Mouse (Mus musculus) neural tube, embryonic 12.5 days (tissue): ENCODE measurements around the gene Trim11. TPM values are rescaled to one million over a fixed set of nuclear protein-coding genes. Genes with fewer than 3 reads are reported as not detected.
A peak's percentile ranks its signal among the peaks of the same experiment; 100 is the strongest.

Source experiments
- ATAC-seq: fragments of 200-750 bp; cut with Nextera tagmentation; 2 replicates; pipeline ENCODE4 v1.8.0; 2017; ENCODE audit warnings: low read depth, mild to moderate bottlenecking, moderate TSS enrichment, moderate library complexity; ENCODE audit not compliant: low FRiP score
- H3K27ac ChIP-seq: fragments of 300-500 bp; sonication (generic); 2 replicates; pipeline ENCODE4 v1.5.1; 2016
- H3K27me3 ChIP-seq: fragments of 300-500 bp; sonication (generic); replicated peaks from 2 replicates; pipeline ENCODE4 v1.6.1; 2016; ENCODE audit warnings: mild to moderate bottlenecking
- H3K36me3 ChIP-seq: fragments of 300-500 bp; sonication (generic); 2 replicates; pipeline ENCODE4 v1.6.1; 2016; ENCODE audit warnings: mild to moderate bottlenecking
- H3K4me1 ChIP-seq: fragments of 300-500 bp; sonication (generic); 2 replicates; pipeline ENCODE4 v1.6.1; 2016
- H3K4me2 ChIP-seq: fragments of 300-500 bp; sonication (generic); replicated peaks from 2 replicates; pipeline ENCODE4 v1.6.1; 2016; ENCODE audit warnings: mild to moderate bottlenecking
- H3K4me3 ChIP-seq: fragments of 300-500 bp; sonication (generic); 2 replicates; pipeline ENCODE4 v1.5.1; 2016
- H3K9ac ChIP-seq: fragments of 300-500 bp; sonication (generic); 2 replicates; pipeline ENCODE4 v1.6.1; 2016; ENCODE audit warnings: mild to moderate bottlenecking
- H3K9me3 ChIP-seq: fragments of 300-500 bp; sonication (generic); 2 replicates; pipeline ENCODE4 v1.6.1; 2016; ENCODE audit warnings: mild to moderate bottlenecking
- whole genome bisulfite sequencing: fragments of 180-500 bp; shearing (Covaris S2); methylation state at CpG from one replicate; pipeline ENCODE4 v1.1.7; 2016; 5-methylcytosine and 5-hydroxymethylcytosine counted together
- polyA plus RNA-seq: library from polyadenylated mRNA; unstranded; fragments of >200 nt; fragmentation: Nextera tagmentation; extraction: Ambion mirVana; gene quantifications from 2 replicates; pipeline ENCODE4 v1.2.1, GENCODE M21; 2016

The Trim11 gene
- polyA plus RNA-seq, result 20.5 TPM in 2 replicates

DNA sequence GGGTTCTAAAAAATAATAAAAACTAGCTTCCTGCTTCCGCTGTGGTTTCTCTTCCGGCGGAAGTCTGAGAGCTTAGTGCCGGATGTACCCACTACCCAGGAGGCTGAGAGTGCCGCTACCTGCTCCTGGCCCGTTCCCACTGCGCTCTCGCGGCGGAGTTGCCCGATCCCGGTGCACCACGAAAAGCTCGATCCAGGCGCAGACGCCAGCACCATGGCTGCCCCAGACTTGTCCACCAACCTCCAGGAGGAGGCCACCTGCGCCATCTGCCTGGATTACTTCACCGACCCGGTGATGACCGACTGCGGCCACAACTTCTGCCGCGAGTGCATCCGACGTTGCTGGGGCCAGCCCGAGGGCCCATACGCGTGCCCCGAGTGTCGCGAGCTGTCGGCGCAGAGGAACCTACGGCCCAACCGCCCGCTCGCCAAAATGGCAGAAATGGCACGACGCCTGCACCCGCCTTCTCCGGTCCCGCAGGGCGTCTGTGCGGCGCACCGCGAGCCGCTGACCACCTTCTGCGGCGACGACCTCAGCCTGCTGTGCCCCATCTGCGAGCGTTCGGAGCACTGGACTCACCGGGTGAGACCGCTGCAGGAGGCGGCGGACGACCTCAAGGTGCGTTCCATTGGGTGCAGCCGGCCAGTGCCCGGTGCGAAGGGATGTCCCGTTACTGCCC, at the start of gene Trim11:
Gene Trim11 (plus strand): TSS at position 67 of the 679 bp plus-strand sequence.
- WGBS, result under 1% methylated on average over 64 of the region's 64 CpGs
- Histone ChIP-seq H3K4me3 (peak within 1 kb of the TSS; percentile 96), H3K27ac (peak within 1 kb of the TSS; percentile 51; the same call in 1 of the 2 replicates), H3K36me3 (peaks cover 19% of the 10 kb centered on the region), H3K4me1 (peaks cover 43% of the 10 kb centered on the region), H3K27me3 (no peaks in the 10 kb centered on the region), H3K4me2 (peak within 1 kb of the TSS; percentile 98), H3K9me3 (no peaks in the 10 kb centered on the region), H3K9ac (peak within 1 kb of the TSS; percentile 90)
- ATAC-seq, result peak; percentile 83

DNA sequence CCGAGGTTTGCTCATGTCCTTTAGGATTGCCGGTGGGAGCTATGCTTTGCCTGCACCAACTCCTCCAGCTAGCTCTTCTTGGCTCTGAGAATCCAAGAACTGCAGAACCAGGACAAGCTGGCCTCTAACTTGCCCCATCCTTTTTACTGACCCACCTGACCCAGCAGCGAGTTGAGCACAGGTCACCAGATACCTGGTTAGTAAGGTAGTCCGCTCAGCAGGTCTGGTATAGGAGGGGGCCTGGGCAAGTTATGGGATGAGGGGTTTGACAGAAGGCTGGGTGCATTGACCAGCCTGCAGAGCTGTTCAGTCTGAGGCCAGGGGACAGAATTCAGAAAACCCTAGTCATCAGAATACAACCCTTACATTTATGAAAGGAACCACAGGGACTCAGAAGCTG, 48.8 kb upstream of the Trim11 start:
- Histone ChIP-seq H3K4me2 (no peak overlapping the region), H3K4me3 (no peak overlapping the region), H3K4me1 (no peaks in the 10 kb centered on the region), H3K36me3 (peaks cover 31% of the 10 kb centered on the region), H3K27me3 (no peaks in the 10 kb centered on the region), H3K27ac (no peak overlapping the region), H3K9ac (no peak overlapping the region), H3K9me3 (no peaks in the 10 kb centered on the region)
- 76% methylated on average over 4 of the region's 4 CpGs for WGBS
- ATAC-seq, result no peak

DNA sequence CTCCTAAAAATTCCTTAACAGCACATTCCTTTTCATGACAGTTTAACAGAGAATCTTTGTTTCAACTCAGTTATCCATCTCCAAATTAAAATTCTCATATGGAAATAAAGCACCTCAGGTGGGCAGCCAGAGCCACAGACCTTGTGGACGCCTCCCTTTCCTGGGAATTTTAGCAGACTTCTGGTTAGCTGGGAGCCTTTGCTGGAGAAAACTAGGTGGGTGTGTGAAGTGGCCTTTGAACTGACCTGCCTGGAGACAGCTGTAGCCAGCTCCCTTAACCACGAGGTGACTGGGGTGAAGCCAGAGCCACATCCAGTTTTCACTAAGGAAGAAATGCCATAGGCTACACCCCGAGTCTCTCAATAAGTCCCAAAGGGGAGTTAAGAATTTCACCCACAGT, 48.3 kb upstream of the Trim11 start:
- Histone ChIP-seq H3K4me2 (no peak overlapping the region), H3K27ac (no peak overlapping the region), H3K4me3 (no peak overlapping the region), H3K9ac (no peak overlapping the region), H3K9me3 (no peaks in the 10 kb centered on the region), H3K4me1 (no peaks in the 10 kb centered on the region), H3K36me3 (peaks cover 36% of the 10 kb centered on the region), H3K27me3 (no peaks in the 10 kb centered on the region)
- ATAC-seq, result no peak
- WGBS, result 72% methylated on average over 3 of the region's 3 CpGs

DNA sequence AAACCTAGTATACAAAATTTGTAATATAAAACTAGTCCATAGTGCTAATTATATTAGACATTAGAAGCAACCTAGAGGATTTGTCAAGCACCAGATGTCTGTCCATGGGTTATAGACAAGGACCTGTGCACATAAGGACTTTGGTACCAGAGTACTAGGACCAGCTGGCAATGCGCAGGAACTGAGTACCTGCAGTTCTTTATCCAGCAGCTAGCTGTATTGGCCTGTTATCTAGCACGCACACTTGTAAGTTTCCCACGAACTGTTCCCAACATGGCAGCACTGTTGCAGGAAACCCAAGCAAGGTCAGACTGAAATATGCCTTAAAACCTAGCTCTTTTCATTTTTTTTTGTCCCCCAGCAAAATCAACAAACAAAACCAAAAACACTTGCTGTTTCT, 47.6 kb upstream of the Trim11 start:
- Histone ChIP-seq H3K27me3 (no peaks in the 10 kb centered on the region), H3K4me3 (no peak overlapping the region), H3K4me2 (no peak overlapping the region), H3K4me1 (no peaks in the 10 kb centered on the region), H3K9me3 (no peaks in the 10 kb centered on the region), H3K36me3 (peaks cover 40% of the 10 kb centered on the region), H3K27ac (no peak overlapping the region), H3K9ac (no peak overlapping the region)
- 94% methylated on average over 3 of the region's 3 CpGs for WGBS
- ATAC-seq, result no peak

DNA sequence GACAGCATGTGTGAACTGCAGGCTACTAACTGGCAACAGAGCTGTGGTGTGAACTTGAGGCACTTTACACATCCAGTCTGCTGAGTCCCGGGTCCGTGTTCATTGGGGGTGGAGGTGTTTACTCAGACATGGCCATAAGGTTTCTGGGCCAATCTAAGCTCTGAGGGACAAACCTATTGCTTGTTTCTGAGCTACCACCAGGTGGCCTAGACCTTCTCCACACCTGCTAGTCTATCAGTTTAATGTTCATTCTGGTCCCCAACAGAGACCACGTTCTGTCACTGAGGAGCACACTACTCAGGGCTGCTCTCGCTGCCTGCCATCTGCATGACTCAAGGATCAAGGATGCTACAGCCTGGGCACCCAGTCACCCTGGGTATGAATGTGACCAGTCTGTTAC, 46.3 kb upstream of the Trim11 start:
- Histone ChIP-seq H3K9ac (no peak overlapping the region), H3K9me3 (no peaks in the 10 kb centered on the region), H3K36me3 (peaks cover 52% of the 10 kb centered on the region), H3K4me1 (peaks cover under 1% of the 10 kb centered on the region; the same call in 1 of the 2 replicates), H3K4me2 (no peak overlapping the region), H3K4me3 (no peak overlapping the region), H3K27ac (no peak overlapping the region), H3K27me3 (no peaks in the 10 kb centered on the region)
- 79% methylated on average over 4 of the region's 4 CpGs for WGBS
- ATAC-seq, result no peak

DNA sequence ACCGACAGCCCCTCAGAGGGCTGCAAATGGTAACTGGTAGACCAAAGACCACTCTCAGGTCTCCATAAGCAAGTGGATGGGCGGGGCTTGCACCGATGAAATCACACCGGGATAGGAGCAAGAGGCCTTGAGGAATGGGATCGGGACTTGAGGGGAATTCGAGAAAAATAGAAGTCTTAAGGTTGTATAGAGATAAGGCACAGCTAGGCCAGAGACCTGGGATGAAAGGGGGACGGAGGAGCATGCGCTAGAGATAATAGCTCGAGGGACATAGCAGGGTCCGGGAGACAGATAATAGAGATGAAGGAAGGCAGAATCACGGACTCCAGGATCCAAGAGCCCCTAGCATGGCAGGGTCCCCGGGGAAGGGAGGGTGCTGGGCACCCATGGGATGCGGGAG, 40.0 kb upstream of the Trim11 start:
- H3K4me3 ChIP-seq, result peak overlapping the region; percentile 78
- peaks cover 13% of the 10 kb centered on the region for H3K4me1 ChIP-seq
- H3K27me3 ChIP-seq, result no peaks in the 10 kb centered on the region
- H3K36me3 ChIP-seq, result peaks cover 37% of the 10 kb centered on the region
- ATAC-seq, result peak; percentile 35; the same call in 1 of the 2 replicates
- H3K4me2 ChIP-seq, result peak overlapping the region; percentile 87
- H3K9ac ChIP-seq, result peak overlapping the region; percentile 99
- 1% methylated on average over 13 of the region's 13 CpGs for WGBS
- H3K27ac ChIP-seq, result peak overlapping the region; percentile 89
- H3K9me3 ChIP-seq, result no peaks in the 10 kb centered on the region

DNA sequence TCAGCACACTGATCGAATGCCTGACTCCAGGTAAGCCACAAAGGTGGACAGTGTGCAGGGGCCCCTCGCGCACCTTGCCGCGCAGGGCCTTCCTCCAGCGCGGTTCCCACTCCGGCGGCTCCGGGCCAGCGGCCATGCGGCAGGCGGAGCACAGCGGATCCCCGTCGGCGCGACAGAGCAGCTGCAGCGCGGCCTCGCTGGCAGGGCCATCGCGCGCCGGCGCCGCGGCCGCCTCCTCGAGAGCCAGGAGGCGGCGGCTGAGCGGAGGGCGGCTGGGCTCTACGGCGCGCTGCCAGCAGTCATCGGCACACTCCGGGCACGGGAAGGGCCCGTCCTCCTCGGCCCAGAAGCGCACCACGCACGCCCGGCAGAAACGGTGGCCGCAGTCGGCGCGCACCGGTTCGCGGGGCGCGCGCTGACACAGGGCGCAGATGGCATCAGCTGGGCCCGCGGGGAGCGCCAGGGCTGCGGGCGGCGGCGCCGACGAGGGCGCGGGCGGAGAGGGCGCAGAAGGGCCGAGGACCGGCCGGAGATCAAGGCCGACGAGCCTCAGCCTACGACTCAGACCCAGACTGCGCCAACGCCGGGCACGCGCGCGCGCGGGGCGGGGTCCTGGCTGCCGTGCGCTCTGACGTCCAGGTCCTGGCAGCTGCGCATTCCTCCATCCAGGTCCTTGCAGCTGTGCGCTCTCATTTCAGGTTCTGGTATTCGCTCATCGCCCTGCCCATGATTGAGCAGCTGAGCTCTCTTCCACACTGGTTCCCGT, 39.4 kb upstream of the Trim11 start, which contains the start of gene Rnf187:
Gene Rnf187 (minus strand): TSS at position 595 of the 766 bp plus-strand sequence.
- Histone ChIP-seq H3K4me1 (peaks cover 13% of the 10 kb centered on the region), H3K27ac (peak within 1 kb of the TSS; percentile 89), H3K9me3 (no peaks in the 10 kb centered on the region), H3K4me3 (peak within 1 kb of the TSS; percentile 78), H3K27me3 (no peaks in the 10 kb centered on the region), H3K9ac (peak within 1 kb of the TSS; percentile 99), H3K36me3 (peaks cover 31% of the 10 kb centered on the region), H3K4me2 (peak within 1 kb of the TSS; percentile 87)
- under 1% methylated on average over 88 of the region's 95 CpGs for WGBS
- ATAC-seq, result peak; percentile 94

DNA sequence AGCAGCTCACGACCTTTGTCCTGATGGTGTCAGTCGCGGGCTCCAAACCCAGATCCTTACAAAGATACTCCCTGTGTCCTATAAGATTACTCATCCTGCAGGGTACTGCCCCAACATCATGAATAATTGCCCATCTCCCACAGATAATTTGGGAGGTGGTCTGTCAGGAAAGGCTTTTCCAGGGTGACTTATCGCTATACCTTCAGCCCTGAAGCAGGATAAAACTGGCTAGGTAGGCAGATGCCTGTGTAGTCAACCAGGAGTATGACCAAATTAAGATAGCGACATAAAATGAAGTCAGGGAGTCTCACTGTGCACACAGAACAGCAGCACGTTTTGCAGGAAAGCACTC, 38.8 kb upstream of the Trim11 start:
- Histone ChIP-seq H3K9ac (peak overlapping the region; percentile 99; the same call in 1 of the 2 replicates), H3K9me3 (no peaks in the 10 kb centered on the region), H3K27me3 (no peaks in the 10 kb centered on the region), H3K4me2 (peak overlapping the region; percentile 87), H3K4me3 (peak overlapping the region; percentile 78), H3K36me3 (peaks cover 26% of the 10 kb centered on the region), H3K27ac (peak overlapping the region; percentile 23; the same call in 1 of the 2 replicates), H3K4me1 (peaks cover 18% of the 10 kb centered on the region)
- no peak for ATAC-seq
- WGBS, result 21% methylated on average over 6 of the region's 6 CpGs

DNA sequence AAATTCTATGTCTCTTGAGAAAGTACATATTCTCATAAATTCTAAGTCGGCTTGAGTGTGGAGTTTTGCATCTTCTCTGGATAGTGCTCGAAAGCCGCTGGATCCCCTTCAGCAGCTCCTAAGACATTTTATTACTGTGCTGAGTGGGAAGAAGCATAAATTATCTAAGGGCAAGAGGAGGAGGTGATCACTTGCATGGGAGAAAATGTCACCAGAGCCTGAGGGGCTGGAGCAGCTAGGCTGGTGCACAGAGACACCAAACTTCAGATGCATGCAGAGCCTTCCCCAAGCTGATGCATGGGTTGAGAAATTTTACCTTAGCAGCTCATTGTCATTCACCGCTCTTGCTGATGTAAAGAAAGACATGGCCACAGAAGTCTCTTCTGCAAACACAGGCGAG, 33.8 kb upstream of the Trim11 start:
- WGBS, result 64% methylated on average over 5 of the region's 5 CpGs

DNA sequence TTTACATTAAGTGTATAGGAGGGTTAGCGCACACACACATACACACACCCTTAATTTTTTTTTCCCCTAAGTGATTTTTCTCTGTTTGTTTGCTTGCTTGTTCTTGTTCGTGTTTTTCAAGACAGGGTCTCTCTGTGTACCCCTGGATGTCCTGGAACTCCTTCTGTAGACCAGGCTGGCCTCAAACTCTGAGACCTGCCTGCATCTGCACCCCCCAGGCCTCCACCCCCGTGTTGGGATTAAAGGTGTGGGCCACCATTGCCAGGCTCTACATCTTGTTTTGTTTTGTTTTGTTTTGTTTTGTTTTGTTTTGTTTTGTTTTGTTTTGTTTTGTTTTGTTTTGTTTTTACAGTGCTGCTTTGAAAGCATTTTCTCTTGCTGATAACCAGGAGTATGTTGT, 30.6 kb upstream of the Trim11 start:
- Histone ChIP-seq H3K4me2 (peak overlapping the region; percentile 66), H3K27ac (peak overlapping the region; percentile 83; the same call in 1 of the 2 replicates), H3K9ac (0 out of 2 replicates have a peak overlapping the region, but pooled peaks have one; percentile 63), H3K36me3 (no peaks in the 10 kb centered on the region), H3K4me3 (0 out of 2 replicates have a peak overlapping the region, but pooled peaks have one; percentile 38), H3K4me1 (peaks cover 11% of the 10 kb centered on the region), H3K27me3 (no peaks in the 10 kb centered on the region), H3K9me3 (no peaks in the 10 kb centered on the region)
- ATAC-seq, result no peak
- 84% methylated on average over 3 of the region's 3 CpGs for WGBS

More for the DNA sequence above, 33.8 kb upstream of the Trim11 start:
- H3K4me2 ChIP-seq, result no peak overlapping the region
- H3K27me3 ChIP-seq, result no peaks in the 10 kb centered on the region
- no peaks in the 10 kb centered on the region for H3K36me3 ChIP-seq
- no peak for ATAC-seq
- H3K4me3 ChIP-seq, result no peak overlapping the region
- H3K9ac ChIP-seq, result no peak overlapping the region
- no peak overlapping the region for H3K27ac ChIP-seq
- peaks cover 5% of the 10 kb centered on the region; the same call in 1 of the 2 replicates for H3K4me1 ChIP-seq
- no peaks in the 10 kb centered on the region for H3K9me3 ChIP-seq

DNA sequence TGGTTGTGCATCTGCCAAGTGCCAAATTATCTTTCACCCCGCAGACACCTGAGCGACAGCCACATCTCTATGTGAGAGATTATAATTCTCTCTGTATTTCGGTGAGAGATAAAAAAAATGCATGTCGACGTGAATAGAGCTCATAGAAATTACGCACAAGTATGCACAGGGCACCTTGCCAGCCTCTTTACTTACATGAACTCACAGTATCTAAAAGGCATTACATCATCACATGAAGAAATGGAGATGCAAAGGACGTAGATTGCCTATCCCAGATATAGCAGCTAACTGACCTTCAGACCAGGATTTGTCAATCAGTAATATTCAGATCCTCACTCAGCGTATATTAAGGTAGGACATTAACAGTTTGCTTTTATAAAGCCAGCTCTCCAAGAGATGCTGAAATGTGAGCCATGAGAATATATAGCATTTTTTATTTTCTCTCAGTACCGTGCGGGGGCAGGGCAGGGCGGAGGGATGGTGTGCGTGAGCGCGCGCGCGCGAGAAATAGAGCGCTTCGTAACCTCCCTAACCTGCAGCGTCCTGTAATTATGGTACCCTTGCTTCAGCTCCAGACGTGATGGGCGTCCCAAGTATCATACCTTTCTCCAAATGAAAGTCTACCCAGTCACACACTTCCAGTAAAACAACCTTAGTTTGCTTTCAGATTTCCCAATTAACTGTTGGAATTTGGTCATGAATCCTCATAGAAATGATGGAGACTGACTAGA, 29.9 kb upstream of the Trim11 start:
- 19% methylated on average over 23 of the region's 23 CpGs for WGBS
- H3K9ac ChIP-seq, result peak overlapping the region; percentile 63
- peak; percentile 70 for ATAC-seq

More for the DNA sequence above, 29.9 kb upstream of the Trim11 start:
- peak overlapping the region; percentile 38 for H3K4me3 ChIP-seq
- no peaks in the 10 kb centered on the region for H3K9me3 ChIP-seq
- H3K4me2 ChIP-seq, result peak overlapping the region; percentile 66
- no peaks in the 10 kb centered on the region for H3K36me3 ChIP-seq
- H3K27ac ChIP-seq, result peak overlapping the region; percentile 83
- H3K4me1 ChIP-seq, result peaks cover 14% of the 10 kb centered on the region
- H3K27me3 ChIP-seq, result no peaks in the 10 kb centered on the region
